Mouse (Mus musculus) lung, postnatal 0 days (tissue): ENCODE results near the gene Gpank1.

ENCODE experiments used
- CTCF ChIP-seq: IDR thresholded peaks from 2 replicates; pipeline ENCODE4 v1.5.1; 2016; ENCODE audit warnings: antibody characterized with exemption, mild to moderate bottlenecking
- EP300 ChIP-seq: IDR thresholded peaks from 2 replicates; pipeline ENCODE4 v1.6.1; 2016; ENCODE audit warnings: antibody characterized with exemption, mild to moderate bottlenecking, control low read depth

DNA sequence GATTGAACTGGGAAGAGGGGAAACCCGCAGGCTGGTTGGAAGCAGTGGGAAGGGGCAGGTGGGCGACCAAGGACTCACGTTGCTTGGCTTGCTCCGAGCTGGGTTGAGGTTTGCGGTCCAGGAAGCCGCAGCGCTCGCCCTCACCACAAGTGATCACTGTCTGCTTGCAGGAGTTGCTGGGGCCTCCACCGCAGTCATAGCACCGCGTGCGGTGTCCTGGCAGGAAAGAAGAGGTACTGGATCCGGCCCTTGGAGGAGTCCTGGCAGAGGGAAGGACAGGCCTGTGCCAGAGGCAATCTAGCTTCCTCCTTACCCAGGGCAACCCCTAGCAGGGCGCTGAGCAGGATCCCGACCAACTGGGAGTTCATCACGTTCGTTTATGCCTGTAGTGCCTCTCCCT is 47.2 kb upstream of the Gpank1 start:
- TF ChIP-seq CTCF (no peak), EP300 (no peak)
